Mouse (Mus musculus) testis, postnatal 10 days (tissue): Measurements from ENCODE around the gene Pabpc1l.
A peak's percentile ranks its signal among the peaks of the same experiment; 100 is the strongest.

Source experiments
- DNase-seq: peaks from one replicate; pipeline ENCODE4 v3.0.0; 2021; ENCODE audit warnings: low spot score

The Pabpc1l gene

DNA sequence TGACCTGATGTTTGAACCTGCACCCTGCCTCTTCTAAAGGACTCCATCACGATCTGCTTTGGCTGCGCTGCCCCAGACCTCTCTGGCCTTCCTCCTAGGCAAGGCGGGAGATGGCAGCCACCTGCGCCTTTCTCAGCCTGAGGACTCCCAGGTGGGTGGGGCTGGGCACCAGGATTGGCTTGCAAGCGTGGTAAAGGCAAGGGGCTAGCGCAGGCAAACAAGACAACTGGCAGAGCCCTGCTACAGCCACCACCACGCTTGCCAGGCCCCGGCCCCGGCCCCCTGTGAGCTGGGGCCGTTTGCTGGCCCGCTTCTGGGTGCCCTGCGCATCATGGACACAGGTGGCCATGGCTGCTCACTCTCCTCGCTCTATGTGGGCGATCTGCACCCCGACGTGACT lies at the start of gene Pabpc1l:
TSS of gene Pabpc1l (plus strand) at position 301 of the 400 bp plus-strand sequence.
- no peak for DNase-seq

DNA sequence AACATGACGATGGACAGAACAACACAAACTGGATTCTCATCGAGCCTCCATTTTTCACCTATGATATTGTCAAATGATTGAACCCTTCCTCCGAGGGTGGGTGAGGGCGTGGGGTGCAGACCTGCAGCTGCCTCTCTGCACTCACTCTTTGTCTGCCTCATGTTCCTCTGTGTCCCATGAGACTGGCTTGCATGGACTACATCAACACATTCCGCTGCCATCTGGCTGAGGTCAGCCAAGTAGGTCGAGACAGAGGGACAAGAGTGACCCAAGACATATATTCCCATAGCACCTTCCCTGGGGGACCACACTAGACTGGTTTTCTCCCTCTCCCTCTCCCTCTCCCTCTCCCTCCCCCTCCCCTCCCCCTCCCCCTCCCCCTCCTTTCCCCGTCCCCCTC lies 48.8 kb upstream of the Pabpc1l start:
- DNase-seq: no peak

DNA sequence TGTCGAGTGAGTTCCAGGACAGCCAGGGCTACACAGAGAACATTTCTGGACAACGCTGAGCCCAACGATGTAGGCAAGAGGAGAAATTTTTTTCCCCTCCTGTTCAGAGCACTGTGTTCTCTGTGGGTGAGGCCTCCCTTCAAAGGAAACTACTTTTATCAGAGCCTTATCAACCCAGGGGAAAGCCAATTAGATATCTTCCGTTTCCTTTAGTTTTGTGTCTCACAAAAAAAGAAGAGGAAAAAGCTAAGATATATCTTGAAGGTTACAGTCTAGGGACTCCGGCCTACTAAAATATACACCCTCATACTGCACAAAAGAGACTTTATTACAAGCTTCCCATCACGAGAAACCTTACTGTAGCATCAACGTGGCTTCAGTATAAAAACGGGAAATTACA lies 38.0 kb upstream of the Pabpc1l start:
- DNase-seq: no peak

DNA sequence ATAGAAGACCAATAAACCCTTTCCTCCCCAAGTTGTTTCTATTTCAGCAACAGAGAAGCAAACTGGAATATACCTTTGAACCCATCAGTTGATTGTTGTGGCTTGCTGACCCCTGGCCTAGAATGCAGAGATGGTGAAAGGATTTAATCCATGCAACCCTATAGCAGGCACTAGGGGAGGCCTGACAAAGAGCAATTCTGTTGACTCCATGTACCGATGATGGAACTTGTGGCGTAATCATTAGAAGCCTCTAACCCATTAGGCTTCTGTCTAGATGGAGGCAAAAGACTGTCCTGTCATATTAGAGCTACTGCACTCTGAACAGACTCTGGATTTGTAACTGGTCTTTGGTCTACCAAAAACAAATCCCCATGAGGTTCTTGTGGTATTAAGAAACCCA lies 32.4 kb upstream of the Pabpc1l start:
- no peak for DNase-seq

DNA sequence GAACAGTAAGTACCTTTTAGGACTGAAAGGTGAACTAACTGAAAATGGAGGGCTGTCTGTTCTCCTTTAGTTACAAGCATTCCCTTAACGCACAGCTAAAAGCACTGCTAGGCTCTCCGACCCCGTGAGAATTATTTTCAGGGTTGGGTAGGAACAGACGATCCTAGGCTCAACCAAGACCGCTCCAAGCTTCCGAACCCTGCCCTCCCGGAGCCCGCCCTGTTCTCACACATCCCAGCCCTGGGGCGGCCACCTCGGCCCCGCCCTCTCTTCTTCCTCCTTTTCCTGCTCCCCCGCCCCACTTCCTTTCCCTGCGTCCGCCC lies 30.6 kb upstream of the Pabpc1l start, which contains the start of gene Ywhab:
TSS of gene Ywhab (plus strand) at position 307 of the 323 bp plus-strand sequence.
- DNase-seq: no peak

DNA sequence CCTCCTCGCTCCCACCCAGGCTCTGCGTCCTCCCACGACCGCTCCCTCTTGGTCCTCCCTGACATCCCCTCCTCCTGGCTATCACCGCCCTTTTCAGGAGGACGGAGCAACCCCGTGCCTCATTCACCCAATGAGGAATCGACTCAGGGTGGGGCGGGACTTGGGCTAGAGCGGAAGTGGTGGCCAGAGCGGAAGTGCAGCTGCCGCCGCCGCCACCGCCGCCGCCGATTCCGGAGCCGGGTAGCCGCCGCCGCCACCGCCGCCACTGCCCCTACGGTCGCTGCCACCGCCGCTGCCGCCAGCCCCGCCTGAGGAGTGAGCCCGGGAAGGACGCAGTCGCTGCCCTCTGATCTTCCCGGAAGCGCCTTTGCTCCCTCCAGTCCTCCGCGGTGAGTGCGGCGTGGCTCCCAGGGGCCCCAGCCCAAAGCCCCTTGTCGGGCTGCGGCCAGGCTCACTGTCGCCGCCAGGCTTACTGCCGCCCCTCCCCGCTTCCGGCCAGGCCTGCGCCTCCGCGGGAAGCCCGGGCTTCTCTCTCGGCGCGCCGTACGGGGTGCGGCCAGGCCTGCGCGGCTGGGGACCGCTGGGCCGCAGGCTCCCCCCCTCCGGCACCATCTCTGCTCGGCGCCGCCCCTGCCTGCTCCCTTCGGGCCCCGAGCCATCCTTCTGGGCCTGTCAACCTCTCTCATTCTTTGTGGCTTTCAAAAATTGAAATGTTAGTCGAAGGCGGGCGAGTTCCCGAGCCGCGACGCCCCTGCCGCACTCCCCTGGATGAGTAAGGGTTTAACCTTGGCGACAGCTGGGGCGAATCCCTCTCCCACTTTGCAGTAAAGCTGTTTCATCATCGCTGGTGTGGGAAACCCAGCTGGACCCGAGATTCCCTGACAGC lies 30.0 kb upstream of the Pabpc1l start:
- DNase-seq: peak; percentile 93

DNA sequence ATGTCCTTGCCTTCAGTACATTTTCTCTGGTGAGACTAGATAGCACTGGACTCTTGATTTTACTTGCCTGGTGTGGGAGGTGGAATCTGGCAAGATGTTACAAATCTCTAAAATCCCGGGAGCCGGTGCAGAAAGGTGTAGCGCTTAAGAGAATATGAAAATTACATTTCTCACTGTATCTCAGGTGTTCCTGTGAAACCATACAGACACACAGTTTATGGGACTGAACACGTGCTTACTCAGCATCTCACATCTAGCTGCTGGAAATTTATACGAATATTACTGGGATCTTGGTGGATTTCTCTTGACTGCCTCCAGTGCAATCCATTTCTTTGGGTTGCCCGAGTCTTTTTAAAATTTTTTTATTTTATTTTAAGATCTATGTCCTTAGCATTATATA lies 29.0 kb upstream of the Pabpc1l start:
- no peak for DNase-seq

DNA sequence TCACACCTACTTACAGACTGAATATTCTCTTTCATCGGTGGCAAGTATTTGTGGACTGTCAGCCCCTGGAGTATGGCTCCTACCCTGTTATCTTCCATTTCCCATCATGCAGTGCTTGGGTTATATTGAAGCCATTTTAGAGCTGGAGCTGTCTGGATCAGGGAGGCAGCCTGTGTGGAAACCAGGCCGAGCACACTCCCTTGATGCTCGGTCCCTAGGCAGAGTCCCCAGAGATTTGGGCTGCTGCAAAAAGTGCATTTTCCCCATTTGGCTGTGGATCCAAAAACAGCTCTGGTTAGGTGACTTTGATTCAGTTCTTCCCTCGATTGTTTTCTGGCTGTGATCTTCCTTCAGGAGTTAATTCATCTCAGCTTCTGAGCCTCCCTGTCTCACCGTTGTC lies 28.4 kb upstream of the Pabpc1l start:
- DNase-seq: no peak

DNA sequence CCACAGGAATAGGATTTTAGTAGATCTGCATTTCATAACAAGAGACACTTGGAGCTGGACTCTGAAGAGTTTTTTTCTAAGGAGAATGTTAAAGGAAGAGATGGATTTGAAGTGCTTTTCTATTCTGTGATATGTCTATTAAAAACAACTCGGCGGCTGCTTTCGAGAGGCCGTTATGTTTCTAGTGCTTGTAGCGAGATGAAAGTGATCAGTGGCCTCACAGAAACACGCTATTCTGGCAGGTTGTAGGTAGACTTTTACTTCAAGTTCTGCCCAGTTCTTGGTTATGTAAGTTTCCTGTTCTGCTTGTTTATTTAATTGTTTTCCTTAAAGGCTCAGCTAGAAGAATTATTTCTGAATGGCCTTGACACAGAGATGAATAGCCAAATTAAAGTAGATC lies 26.3 kb upstream of the Pabpc1l start:
- no peak for DNase-seq

DNA sequence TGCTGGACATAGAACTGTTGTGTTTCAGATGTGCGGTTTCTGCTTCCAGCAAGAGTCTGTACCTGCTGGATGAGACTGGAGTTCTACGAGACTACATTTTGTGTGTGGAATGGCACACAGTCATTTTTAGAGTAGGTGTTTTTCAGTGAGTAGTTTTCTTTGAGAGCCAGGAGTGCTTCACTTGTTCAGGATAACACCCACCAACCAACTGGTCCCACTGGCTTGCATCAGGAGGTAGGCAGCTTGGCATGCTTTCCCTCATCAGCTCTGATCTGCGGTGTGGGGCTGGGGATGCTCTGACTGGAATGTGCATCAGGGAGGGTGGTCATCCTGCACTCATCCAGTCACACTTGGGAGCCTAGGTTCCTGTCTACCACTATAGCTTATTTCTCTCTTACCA lies 22.6 kb upstream of the Pabpc1l start:
- DNase-seq: no peak

DNA sequence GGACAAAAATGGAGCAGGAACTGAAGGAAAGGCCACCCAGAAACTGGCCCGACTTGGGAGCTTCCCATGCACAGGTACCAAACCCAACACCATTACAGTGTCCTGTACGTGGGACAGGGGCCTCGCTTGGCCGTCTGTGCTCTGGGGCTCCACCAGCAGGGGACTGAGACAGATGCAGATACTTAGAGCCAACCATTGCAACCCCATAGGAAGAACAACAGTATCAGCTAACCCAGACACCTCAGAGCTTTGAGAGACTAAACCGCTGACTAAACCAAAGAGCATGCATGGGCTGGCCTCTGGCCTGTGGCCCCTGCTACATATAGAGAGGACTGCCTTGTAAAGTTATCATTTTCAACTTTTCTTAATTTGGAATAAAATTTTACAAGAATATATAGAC lies 20.7 kb upstream of the Pabpc1l start:
- DNase-seq: peak; percentile 40

DNA sequence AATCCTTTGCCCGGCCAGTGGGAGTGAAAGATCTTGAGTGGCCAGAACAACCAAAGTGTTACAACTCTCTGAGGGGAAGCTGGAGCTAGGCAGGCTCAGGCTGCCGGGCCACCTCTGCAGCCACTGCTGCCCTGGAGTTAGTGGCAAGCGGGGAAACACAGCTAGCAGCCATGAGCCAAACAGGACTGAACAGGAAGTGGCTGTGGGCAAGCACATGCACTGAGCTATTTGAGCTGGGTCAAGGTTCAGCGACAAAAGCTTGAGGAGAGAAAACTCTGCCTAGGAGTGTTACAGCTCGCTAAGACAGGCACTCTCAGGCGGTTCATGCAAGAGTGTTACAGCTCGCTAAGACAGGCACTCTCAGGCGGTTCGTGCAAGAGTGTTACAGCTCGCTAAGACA lies 18.3 kb upstream of the Pabpc1l start:
- DNase-seq: peak; percentile 39

DNA sequence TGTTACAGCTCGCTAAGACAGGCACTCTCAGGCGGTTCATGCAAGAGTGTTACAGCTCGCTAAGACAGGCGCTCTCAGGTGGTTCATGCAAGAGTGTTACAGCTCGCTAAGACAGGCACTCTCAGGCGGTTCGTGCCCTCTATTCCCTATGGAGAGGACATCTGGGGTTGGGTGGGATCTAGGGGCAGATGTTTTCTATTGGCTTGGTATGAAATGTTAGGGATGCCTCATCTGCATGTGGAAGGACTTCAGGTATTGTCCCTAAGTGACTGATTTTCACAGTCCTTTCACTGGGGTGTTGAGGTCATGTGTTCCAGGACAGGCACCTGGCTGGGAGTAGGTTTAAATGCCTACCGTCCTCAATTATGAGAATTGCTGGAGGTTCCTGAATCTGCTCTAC lies 17.7 kb upstream of the Pabpc1l start:
- DNase-seq: no peak

DNA sequence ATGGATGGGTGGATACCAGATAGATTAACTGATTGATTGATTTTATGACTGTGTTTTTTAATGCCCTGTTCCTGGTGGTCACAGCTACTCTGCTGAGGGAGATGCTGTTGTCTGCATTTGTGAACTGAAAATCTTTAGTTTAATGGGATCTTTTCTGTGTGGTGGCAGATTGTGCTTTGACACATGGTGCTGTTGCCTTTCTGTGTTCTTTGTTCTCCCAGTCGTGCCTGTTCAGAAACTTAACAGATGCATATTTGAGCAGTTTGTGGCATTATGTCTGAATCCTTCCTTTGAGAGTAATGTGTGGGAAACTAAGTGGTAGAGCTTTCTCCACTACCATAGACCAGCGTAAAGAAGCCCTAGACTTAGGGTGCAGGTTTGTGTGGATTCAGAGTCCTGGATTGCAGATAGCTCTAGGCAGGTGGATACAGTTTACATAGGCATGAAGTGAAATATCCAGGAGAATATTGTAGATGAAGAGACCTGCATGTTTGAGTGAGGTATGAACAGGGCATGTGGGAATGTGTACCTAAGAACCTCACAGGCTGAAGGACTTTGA lies 17.2 kb upstream of the Pabpc1l start:
- DNase-seq: no peak

DNA sequence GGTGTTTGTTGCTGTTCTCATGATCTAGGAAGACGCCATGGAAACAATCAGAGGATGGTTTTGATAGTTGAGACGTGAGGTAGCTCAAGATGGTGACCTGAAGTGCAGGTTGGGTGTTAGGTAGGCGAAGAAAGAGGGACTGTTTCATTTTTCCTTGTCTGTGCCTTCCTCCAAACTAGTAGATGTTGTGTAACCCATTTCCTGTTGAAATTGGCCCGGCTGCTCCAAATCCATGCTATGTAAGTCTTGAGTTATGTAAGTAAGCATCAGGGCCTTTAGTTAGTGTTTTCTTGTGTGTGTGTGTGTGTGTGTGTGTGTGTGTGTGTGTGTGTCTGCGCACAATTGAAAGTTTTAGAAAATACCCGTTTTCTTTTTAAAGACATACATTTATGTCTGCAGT lies 16.0 kb upstream of the Pabpc1l start:
- no peak for DNase-seq

DNA sequence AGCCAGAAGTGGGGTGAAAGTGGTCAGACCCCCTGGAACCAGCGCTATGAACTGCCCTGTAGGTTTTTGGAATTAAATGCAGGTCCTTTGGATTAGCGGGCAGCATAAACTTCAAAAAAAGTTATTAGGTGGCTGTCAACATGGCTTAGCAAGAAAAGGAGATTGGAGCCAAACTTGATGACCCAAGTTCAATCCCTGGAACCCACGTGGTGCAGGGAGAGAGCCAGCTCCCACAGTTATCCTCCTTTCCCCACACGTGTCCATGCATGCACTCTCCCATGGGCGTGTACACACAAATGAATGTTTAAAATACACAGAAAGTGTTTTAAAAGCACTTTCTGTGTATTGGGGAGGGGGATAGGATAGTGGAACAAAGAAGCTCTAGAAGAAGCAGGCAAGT lies 14.8 kb upstream of the Pabpc1l start:
- no peak for DNase-seq

DNA sequence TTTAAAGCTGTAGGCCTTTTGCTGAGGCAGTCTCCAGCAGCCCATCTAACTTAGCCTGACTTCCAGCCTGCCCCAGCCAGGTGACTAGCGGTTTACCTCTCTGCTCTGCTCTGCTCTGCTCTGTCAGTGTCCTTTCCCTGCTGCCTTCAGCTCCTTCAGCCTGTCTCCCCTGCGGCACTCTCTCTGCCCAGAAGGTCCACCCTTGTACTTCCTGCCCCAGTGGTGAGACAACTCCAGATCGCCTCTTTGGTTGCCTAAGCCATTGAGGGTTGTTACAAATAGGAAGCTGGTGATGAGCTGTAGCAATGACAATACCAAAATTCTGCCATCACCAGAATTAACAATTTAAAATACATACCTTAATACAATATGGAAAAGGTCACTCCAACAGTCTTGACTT lies 14.3 kb upstream of the Pabpc1l start:
- DNase-seq: no peak

DNA sequence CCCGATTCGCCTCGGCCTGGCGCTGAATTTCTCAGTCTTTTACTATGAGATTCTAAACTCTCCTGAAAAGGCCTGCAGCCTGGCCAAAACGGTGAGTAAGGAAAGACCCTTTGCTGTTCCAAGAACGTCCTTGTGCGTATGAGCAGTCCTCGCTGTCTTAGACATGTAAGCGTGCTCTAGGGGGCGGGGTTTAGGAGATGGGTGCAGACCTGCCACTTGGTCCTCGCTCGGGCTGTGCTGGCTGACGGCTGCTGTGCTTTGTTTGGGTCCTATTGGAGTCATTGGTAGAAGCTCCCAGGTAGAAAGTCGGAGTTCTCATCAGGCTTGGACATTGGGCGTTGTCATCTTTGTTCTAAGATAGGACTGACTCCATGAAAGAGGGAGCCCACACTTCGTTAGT lies 9.9 kb upstream of the Pabpc1l start:
- DNase-seq: no peak

DNA sequence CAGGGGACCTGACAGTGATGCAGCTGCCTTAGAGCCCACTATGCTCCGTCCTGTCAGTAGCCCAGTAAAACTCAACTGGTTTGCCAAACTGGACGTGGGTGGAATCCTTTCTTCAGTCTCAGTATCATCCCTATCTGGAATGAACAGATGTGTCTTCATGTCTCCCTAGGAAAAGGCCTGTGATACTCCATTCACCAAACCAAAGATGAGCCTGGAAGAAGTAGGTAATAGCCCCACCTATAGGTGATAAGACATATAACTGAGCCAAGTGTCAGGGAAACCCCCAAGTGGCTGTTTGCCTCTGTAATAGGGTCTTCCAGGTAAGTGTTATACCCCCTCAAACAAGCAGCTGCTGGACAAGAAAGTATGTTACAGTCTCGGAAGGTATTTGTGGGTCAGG lies 6.3 kb upstream of the Pabpc1l start:
- DNase-seq: no peak

DNA sequence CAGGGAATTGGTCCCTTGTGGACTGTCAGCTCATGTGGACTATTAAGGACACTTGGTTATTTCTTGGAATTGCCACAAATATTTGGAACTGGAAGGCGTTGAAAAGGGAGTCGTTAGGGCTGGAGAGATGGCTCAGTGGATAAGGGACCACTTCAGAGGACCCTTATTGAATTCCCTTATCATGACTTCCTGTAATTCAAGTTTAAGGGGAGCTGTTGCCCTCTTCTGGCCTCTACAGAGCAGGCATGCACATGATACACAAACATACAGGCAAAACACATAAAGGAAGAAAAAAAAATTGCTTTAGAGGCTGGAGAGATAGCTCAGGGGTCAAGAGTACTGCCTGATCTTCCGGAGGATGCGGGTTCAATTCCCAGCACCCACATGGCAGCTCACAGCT lies 5.3 kb upstream of the Pabpc1l start:
- no peak for DNase-seq

DNA sequence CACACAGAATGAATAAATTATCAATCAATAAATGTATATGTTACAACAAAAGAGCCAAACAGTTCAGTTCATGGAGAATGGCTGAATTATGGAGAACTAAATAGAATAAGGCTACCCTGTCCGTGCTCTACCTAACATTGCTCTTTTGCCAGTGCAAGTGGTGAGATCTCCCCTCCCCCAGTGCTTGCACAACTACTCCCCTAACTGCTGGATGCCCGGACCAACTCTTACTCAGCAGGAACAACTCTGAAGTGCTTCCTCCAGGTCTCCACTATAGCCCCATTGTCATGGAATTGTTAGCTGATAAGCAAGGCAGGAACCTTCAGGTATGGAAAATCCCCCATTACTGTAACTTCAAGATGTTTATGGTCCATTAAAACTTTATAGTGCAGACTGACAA lies 3.1 kb upstream of the Pabpc1l start:
- no peak for DNase-seq

DNA sequence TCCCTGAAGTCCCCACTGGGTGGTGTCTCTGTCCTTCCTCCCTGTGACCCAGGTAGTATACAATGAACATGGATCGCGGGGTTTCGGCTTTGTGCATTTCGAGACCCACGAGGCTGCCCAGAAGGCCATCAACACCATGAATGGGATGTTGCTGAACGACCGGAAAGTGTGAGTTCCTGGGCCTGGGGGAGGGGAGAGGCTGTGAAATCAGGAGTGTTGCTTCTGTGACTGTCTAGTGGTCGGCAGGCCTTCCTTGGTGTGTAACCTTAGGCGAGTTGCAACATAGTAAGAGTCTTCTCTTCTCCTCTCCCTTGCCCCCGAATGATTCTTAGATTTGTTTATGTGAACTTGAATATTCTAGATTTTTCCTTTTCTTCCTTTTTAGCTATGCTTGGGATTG lies 5.9 kb downstream of the Pabpc1l start:
- DNase-seq: no peak

DNA sequence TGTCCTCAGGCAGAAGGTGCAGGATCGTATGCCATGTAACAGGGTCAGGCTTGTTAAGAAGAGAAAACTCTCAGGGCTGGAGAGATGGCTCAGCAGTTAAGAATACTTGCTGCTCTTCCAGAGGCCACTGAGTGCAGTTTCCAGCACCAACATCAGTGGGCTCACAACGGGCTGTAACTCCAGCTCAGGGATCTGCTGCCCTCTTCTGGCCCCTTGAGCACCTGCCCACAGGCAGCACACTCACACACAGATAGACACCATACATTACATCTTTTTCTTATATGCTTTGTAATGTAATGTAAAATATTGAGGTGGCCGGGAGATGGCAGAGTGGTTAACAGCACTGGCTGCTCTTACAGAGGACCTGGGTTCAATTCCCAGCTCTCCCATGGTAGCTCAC lies 7.7 kb downstream of the Pabpc1l start:
- no peak for DNase-seq

DNA sequence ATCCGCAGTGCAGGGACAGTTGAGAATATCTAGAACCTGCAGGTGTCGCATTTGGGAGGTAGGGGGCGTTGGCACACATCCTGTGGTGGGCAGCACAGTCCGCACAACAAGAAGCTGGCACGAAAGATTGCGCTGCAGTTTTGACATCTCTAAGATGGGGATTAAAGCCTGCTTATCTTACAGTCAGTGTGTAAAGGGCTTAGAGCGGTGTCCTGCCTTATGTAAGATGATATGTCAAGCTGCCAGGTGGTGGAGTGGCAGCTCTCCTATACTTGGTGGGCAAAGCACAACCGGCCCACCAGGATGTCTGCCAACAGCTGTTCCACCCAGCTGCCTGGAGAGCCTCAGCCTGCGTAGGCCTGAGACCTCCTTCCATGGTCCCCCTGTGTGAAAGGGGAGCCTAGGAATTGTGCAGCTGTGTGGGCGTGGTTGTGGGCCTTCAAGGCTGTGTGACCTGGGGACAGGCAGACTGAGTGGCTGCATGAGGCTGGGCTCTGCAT lies 11.3 kb downstream of the Pabpc1l start:
- DNase-seq: no peak
